In genomic region chr7:102268395-102268748, GRCm38 (mm10) we compare ENCODE assay signal across 8 mouse cellular contexts. TPM values are rescaled to one million over a fixed set of nuclear protein-coding genes. Genes with fewer than 3 reads are reported as not detected.
A peak's percentile ranks its signal among the peaks of the same experiment; 100 is the strongest.
DNase-seq lines count a peak whose midpoint lies in the region; ATAC-seq and TF ChIP-seq lines count a peak whose summit lies in the region.

No protein-coding gene starts in this region.

- peak overlapping the region; percentile 85 for H3K4me2 ChIP-seq in heart, embryonic 15.5 days
- H3K4me2 ChIP-seq in forebrain, postnatal 0 days (ENCODE audit: low read depth): peak overlapping the region; percentile 88

- no peak for ATAC-seq in heart, embryonic 15.5 days (replicated peaks; ENCODE audit: insufficient number of reproducible peaks, insufficient read depth, low FRiP score, low read depth)
- no peak for ATAC-seq in G1E (ENCODE audit: extremely low read depth, insufficient number of reproducible peaks, low FRiP score, poor library complexity, severe bottlenecking)
- ATAC-seq in forebrain, postnatal 0 days: no peak
- ATAC-seq in megakaryocyte-erythroid progenitor cell, adult 5-6 weeks (replicated peaks; ENCODE audit: low FRiP score, low TSS enrichment, poor library complexity, severe bottlenecking): no peak

- no peaks in the 10 kb centered on the region for H3K36me3 ChIP-seq in heart, embryonic 15.5 days
- H3K36me3 ChIP-seq in G1E (replicated peaks) (peaks cover 26% of the 10 kb centered on the region), macrophage (ENCODE audit: inconsistent target) (no peaks in the 10 kb centered on the region)
- H3K36me3 ChIP-seq in forebrain, postnatal 0 days (ENCODE audit: insufficient read depth): no peaks in the 10 kb centered on the region

- H3K79me2 ChIP-seq in macrophage (ENCODE audit: inconsistent target): peaks cover 52% of the 10 kb centered on the region; the same call in 1 of the 2 replicates

- H3K9me3 ChIP-seq in heart, embryonic 15.5 days (replicated peaks): no peaks in the 10 kb centered on the region
- no peaks in the 10 kb centered on the region for H3K9me3 ChIP-seq in G1E (replicated peaks)
- H3K9me3 ChIP-seq in forebrain, postnatal 0 days (ENCODE audit: low read length): no peaks in the 10 kb centered on the region

- peak overlapping the region; percentile 74 for H3K9ac ChIP-seq in heart, embryonic 15.5 days
- peak overlapping the region; percentile 70 for H3K9ac ChIP-seq in forebrain, postnatal 0 days

- peak overlapping the region; percentile 88 for H3K4me3 ChIP-seq in heart, embryonic 15.5 days
- H3K4me3 ChIP-seq in G1E (ENCODE audit: low read depth, low read length) (peak overlapping the region; percentile 91), macrophage (ENCODE audit: inconsistent target) (peak overlapping the region; percentile 65)
- peak overlapping the region; percentile 87 for H3K4me3 ChIP-seq in forebrain, postnatal 0 days (ENCODE audit: low read depth, low read length)

- no peak for DNase-seq in heart, adult 8-10 months (ENCODE audit: low spot score)
- DNase-seq in G1E (ENCODE audit: low spot score): no peak
- DNase-seq in forebrain, postnatal 0 days: no peak
- no peak for DNase-seq in layer of hippocampus, adult 8-10 months (ENCODE audit: low spot score in 2 of 2)
- no peak for DNase-seq in embryo, embryonic 11 days

- peaks cover 14% of the 10 kb centered on the region; the same call in 1 of the 2 replicates for H3K27me3 ChIP-seq in heart, embryonic 15.5 days
- no peaks in the 10 kb centered on the region for H3K27me3 ChIP-seq in G1E (ENCODE audit: insufficient read depth, low read length)
- no peaks in the 10 kb centered on the region for H3K27me3 ChIP-seq in forebrain, postnatal 0 days (ENCODE audit: insufficient read depth, low read length)

- no peak for TF ChIP-seq CTCF in G1E (IDR thresholded peaks at IDR 0.05; ENCODE audit: low read depth, low read length)
- TF ChIP-seq CTCF in forebrain, postnatal 0 days (IDR thresholded peaks at IDR 0.05; ENCODE audit: low read depth): no peak

- peaks cover 21% of the 10 kb centered on the region for H3K4me1 ChIP-seq in heart, embryonic 15.5 days (replicated peaks)
- H3K4me1 ChIP-seq in G1E (ENCODE audit: insufficient read depth, low read depth, low read length): peaks cover 53% of the 10 kb centered on the region
- H3K4me1 ChIP-seq in forebrain, postnatal 0 days (ENCODE audit: insufficient read depth): peaks cover 10% of the 10 kb centered on the region

- no peak overlapping the region for H3K27ac ChIP-seq in heart, embryonic 15.5 days
- no peak overlapping the region for H3K27ac ChIP-seq in forebrain, postnatal 0 days (ENCODE audit: low read depth, low read length)
- H3K27ac ChIP-seq in macrophage: no peak overlapping the region

- WGBS in heart, embryonic 15.5 days: 11% methylated on average over 12 of the region's 12 CpGs
- 5% methylated on average over 12 of the region's 12 CpGs for WGBS in forebrain, postnatal 0 days
- WGBS in macrophage (ENCODE audit: missing documents): 2% methylated on average over 12 of the region's 12 CpGs

RNA-seq across cellular contexts. Expression of gene Stim1, which starts 0.8 kb away (rescaled TPM):
- 14.7 and 16.5 TPM in 2 replicates for polyA plus RNA-seq in heart, embryonic 15.5 days (2015; fragmentation: Nextera tagmentation; extraction: Ambion mirVana)
- 10 to 100 TPM; 21.9 to 25.1 (median 24.0) TPM for total RNA-seq in heart, adult 8-10 months (2022)
- total RNA-seq in G1E (2014; fragmentation: Nextera tagmentation) (25.8 and 27.3 TPM in 2 replicates), G1E (2017) (24.2 and 25.1 TPM in 2 replicates)
- polyA plus RNA-seq in G1E (2012) (20.2 and 35.8 TPM in 2 replicates), macrophage (2018) (32.9 to 38.1 TPM (median 35.0 TPM) in 3 replicates)
- total RNA-seq in forebrain, postnatal 0 days (2014; rRNA removed): 21.2 and 30.5 TPM in 2 replicates
- polyA plus RNA-seq in forebrain, postnatal 0 days (2015; fragmentation: Nextera tagmentation; extraction: Ambion mirVana): 12.1 and 15.5 TPM in 2 replicates
- total RNA-seq in macrophage (2018; cell fraction: chromatin; rRNA removed): 10 to 100 TPM; 16.3 to 80.2 (median 56.7) TPM
- total RNA-seq in macrophage (2018; cell fraction: cytosol; rRNA removed): 10 to 100 TPM; 27.4 to 46.5 (median 37.8) TPM
- total RNA-seq in macrophage (2018; cell fraction: nucleus; rRNA removed): 10 to 100 TPM; 29.1 to 75.2 (median 49.1) TPM
- 23.4 and 37.7 TPM in 2 replicates for total RNA-seq in megakaryocyte-erythroid progenitor cell, adult 5-6 weeks (2014; fragmentation: Nextera tagmentation)
- total RNA-seq in megakaryocyte-erythroid progenitor cell, adult 5-6 weeks (2017): 18.4 and 19.4 TPM in 2 replicates
- total RNA-seq in layer of hippocampus, adult 8-10 months (2022): 10 to 100 TPM; 68.2 to 77.4 (median 69.8) TPM

RNA-seq across cellular contexts. Expression of gene Rhog, which starts 12.5 kb away (rescaled TPM):
- 37.6 and 53.6 TPM in 2 replicates for polyA plus RNA-seq in heart, embryonic 15.5 days (2015; fragmentation: Nextera tagmentation; extraction: Ambion mirVana)
- 10 to 100 TPM; 17.5 to 20.1 (median 19.2) TPM for total RNA-seq in heart, adult 8-10 months (2022)
- total RNA-seq in G1E (2014; fragmentation: Nextera tagmentation): 240 and 241 TPM in 2 replicates
- 50.4 and 68.5 TPM in 2 replicates for total RNA-seq in G1E (2017)
- polyA plus RNA-seq in G1E (2012): 121 and 212 TPM in 2 replicates
- total RNA-seq in forebrain, postnatal 0 days (2014; rRNA removed): 5.7 and 7.0 TPM in 2 replicates
- polyA plus RNA-seq in forebrain, postnatal 0 days (2015; fragmentation: Nextera tagmentation; extraction: Ambion mirVana): 14.4 and 15.5 TPM in 2 replicates
- 10 to 100 TPM; 25.0 to 98.8 (median 68.0) TPM for total RNA-seq in macrophage (2018; cell fraction: chromatin; rRNA removed)
- total RNA-seq in macrophage (2018; cell fraction: cytosol; rRNA removed): 100 to 1,000 TPM; 340 to 655 (median 502) TPM
- 100 to 1,000 TPM; 107 to 292 (median 177) TPM for total RNA-seq in macrophage (2018; cell fraction: nucleus; rRNA removed)
- 307 to 396 TPM (median 393 TPM) in 3 replicates for polyA plus RNA-seq in macrophage (2018)
- 145 and 157 TPM in 2 replicates for total RNA-seq in megakaryocyte-erythroid progenitor cell, adult 5-6 weeks (2014; fragmentation: Nextera tagmentation)
- 20.5 and 38.6 TPM in 2 replicates for total RNA-seq in megakaryocyte-erythroid progenitor cell, adult 5-6 weeks (2017)
- 10 to 100 TPM; 23.5 to 41.9 (median 32.6) TPM for total RNA-seq in layer of hippocampus, adult 8-10 months (2022)

RNA-seq across cellular contexts. Expression of gene Pgap2, which starts 58.4 kb away (rescaled TPM):
- polyA plus RNA-seq in heart, embryonic 15.5 days (2015; fragmentation: Nextera tagmentation; extraction: Ambion mirVana): 50.8 and 59.0 TPM in 2 replicates
- total RNA-seq in heart, adult 8-10 months (2022): 10 to 100 TPM; 62.6 to 83.1 (median 73.8) TPM
- total RNA-seq in G1E (2014; fragmentation: Nextera tagmentation) (60.1 and 61.9 TPM in 2 replicates), G1E (2017) (24.1 and 27.8 TPM in 2 replicates)
- polyA plus RNA-seq in G1E (2012) (18.0 and 19.1 TPM in 2 replicates), macrophage (2018) (35.9 to 98.6 TPM (median 72.6 TPM) in 3 replicates)
- total RNA-seq in forebrain, postnatal 0 days (2014; rRNA removed): 35.9 and 38.2 TPM in 2 replicates
- 41.8 and 50.8 TPM in 2 replicates for polyA plus RNA-seq in forebrain, postnatal 0 days (2015; fragmentation: Nextera tagmentation; extraction: Ambion mirVana)
- 100 to 1,000 TPM in 12 of 26 experiments, 10 to 100 TPM in 14; 35.0 to 252 (median 88.7) TPM for total RNA-seq in macrophage (2018; cell fraction: chromatin; rRNA removed)
- 100 to 1,000 TPM in 13 of 26 experiments, 10 to 100 TPM in 13; 48.3 to 295 (median 135) TPM for total RNA-seq in macrophage (2018; cell fraction: cytosol; rRNA removed)
- total RNA-seq in macrophage (2018; cell fraction: nucleus; rRNA removed): 100 to 1,000 TPM in 15 of 26 experiments, 10 to 100 TPM in 11; 32.0 to 256 (median 136) TPM
- 40.0 and 41.2 TPM in 2 replicates for total RNA-seq in megakaryocyte-erythroid progenitor cell, adult 5-6 weeks (2014; fragmentation: Nextera tagmentation)
- total RNA-seq in megakaryocyte-erythroid progenitor cell, adult 5-6 weeks (2017): 17.5 and 21.8 TPM in 2 replicates
- 10 to 100 TPM; 29.8 to 36.9 (median 33.5) TPM for total RNA-seq in layer of hippocampus, adult 8-10 months (2022)

RNA-seq across cellular contexts. Expression of gene Nup98, which starts 58.4 kb away (rescaled TPM):
- 17.8 and 22.0 TPM in 2 replicates for polyA plus RNA-seq in heart, embryonic 15.5 days (2015; fragmentation: Nextera tagmentation; extraction: Ambion mirVana)
- total RNA-seq in heart, adult 8-10 months (2022): 10 to 100 TPM; 31.6 to 34.8 (median 32.8) TPM
- total RNA-seq in G1E (2014; fragmentation: Nextera tagmentation): 172 and 179 TPM in 2 replicates
- total RNA-seq in G1E (2017): 54.4 and 60.5 TPM in 2 replicates
- polyA plus RNA-seq in G1E (2012): 8.4 and 11.3 TPM in 2 replicates
- 30.7 and 40.9 TPM in 2 replicates for total RNA-seq in forebrain, postnatal 0 days (2014; rRNA removed)
- 6.2 and 9.5 TPM in 2 replicates for polyA plus RNA-seq in forebrain, postnatal 0 days (2015; fragmentation: Nextera tagmentation; extraction: Ambion mirVana)
- total RNA-seq in macrophage (2018; cell fraction: chromatin; rRNA removed): 100 to 1,000 TPM; 148 to 312 (median 209) TPM
- total RNA-seq in macrophage (2018; cell fraction: cytosol; rRNA removed): 10 to 100 TPM; 50.5 to 76.2 (median 61.5) TPM
- total RNA-seq in macrophage (2018; cell fraction: nucleus; rRNA removed): 100 to 1,000 TPM; 104 to 290 (median 140) TPM
- polyA plus RNA-seq in macrophage (2018): 30.0 to 31.7 TPM (median 30.9 TPM) in 3 replicates
- total RNA-seq in megakaryocyte-erythroid progenitor cell, adult 5-6 weeks (2014; fragmentation: Nextera tagmentation): 71.1 and 73.6 TPM in 2 replicates
- total RNA-seq in megakaryocyte-erythroid progenitor cell, adult 5-6 weeks (2017): 50.4 and 59.9 TPM in 2 replicates
- 10 to 100 TPM; 41.6 to 49.2 (median 45.3) TPM for total RNA-seq in layer of hippocampus, adult 8-10 months (2022)
